Mouse (Mus musculus): ENCODE measurements around the gene Ehbp1.

Ehbp1 gene

DNA sequence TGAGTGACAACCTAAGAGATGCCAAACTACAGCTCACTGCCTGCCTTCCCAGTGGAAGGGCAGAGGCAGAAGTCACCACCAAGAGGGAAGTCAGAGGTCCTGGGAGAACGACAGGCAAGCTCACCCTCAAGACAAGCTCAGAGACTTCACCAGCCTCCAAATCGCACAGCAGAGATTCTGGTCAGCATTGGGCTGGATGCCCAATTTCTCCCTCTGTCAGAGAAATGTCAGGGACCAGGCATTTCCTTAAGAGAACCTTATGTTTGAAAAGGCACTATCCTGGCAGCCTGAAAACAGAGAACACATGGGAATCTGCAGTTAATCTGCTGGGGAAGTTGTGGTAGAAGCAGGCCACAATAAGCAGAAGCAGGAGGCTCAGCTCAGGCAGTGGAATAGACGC is 151.5 kb downstream of the Ehbp1 start:
- peak in 1 of 2 experiments; percentile 10 for DNase-seq

- DNase-seq = no peak
These were observed 152.1 kb downstream of the Ehbp1 start for GRCm38 (mm10) chr11:22189970-22190369.

- no peak for DNase-seq
These were observed 160.3 kb downstream of the Ehbp1 start for GRCm38 (mm10) chr11:22181530-22182501.

DNA sequence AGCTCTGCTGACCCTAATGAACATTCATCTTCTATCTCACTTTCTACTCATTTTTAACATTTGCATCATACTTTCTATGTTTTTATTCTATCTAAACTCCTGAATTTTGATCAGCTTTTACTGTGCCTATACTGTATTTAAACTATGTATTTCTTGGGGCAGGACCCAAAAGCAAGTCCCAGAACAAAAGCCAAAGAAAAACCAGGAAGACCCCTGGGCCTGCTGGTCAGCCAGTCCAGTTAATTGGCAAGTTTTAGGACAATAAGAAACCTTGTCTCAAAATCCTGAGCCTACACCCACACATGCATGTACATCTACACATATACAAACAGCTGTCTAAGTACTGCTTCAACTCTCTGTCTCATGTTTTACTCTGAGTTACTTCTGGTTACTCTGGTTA is 161.9 kb downstream of the Ehbp1 start:
- DNase-seq = no peak

DNA sequence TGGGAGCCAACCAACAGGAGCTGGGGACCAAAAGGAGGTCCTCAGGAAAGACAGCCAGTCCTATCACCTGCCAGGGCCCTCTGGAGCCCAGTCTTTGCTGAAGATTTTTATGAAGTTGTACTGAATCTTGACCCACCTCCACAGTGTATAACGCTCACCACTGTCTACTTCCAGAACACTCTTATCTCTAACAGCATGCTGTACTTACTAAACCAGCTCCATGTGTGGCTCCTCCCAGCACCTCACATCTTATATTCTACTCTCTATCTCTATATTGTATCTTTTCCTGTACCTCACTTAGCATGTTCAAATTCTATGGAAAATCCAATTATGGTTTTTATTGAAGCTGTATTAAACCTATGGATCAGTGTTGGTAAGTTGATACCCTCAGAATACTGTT is 163.5 kb downstream of the Ehbp1 start:
- no peak for DNase-seq

GRCm38 (mm10) chr11:22174311-22174710 is 167.8 kb downstream of the Ehbp1 start:
- DNase-seq = no peak

- no peak for DNase-seq
These were observed 171.0 kb downstream of the Ehbp1 start for GRCm38 (mm10) chr11:22170962-22171638.

DNA sequence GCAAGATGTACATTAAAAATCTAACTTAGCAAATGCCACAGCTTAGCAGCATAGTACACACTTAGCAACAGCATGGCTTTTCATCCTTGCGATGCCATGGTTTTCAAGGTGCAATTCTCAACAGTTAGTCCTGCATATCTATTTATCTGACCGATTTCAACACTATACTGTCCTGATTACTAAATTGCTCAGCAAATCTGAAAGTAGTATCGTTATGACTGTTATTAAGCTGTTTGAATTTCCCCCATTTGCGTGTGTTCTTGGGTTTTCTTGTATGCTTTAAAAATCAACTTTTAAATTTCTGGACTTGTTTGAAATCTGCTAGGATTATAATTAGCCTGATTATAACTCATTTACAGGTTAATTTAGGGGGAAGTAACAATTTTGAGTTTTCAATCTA is 184.2 kb downstream of the Ehbp1 start:
- no peak for DNase-seq

DNA sequence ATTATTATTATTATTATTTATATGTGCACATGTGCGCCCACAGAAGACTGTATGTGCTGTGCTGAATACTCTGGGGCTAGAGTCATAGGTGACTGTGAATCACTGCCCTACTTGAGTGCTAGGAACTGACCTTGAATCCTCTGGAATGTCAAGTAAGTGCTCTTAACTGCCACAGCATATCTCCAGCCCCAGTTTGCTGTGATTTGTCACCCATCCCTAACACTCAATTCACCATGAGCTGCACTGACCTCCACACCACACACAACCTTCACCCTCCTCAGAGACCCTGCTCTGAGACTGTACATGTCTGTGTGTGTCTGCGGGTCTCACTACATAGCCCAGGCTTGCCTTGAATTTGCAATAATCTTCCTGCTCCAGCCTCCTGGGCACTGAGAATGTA is 185.9 kb downstream of the Ehbp1 start:
- no peak for DNase-seq

- DNase-seq = no peak
These were observed 186.6 kb downstream of the Ehbp1 start for GRCm38 (mm10) chr11:22155366-22156095.

DNA sequence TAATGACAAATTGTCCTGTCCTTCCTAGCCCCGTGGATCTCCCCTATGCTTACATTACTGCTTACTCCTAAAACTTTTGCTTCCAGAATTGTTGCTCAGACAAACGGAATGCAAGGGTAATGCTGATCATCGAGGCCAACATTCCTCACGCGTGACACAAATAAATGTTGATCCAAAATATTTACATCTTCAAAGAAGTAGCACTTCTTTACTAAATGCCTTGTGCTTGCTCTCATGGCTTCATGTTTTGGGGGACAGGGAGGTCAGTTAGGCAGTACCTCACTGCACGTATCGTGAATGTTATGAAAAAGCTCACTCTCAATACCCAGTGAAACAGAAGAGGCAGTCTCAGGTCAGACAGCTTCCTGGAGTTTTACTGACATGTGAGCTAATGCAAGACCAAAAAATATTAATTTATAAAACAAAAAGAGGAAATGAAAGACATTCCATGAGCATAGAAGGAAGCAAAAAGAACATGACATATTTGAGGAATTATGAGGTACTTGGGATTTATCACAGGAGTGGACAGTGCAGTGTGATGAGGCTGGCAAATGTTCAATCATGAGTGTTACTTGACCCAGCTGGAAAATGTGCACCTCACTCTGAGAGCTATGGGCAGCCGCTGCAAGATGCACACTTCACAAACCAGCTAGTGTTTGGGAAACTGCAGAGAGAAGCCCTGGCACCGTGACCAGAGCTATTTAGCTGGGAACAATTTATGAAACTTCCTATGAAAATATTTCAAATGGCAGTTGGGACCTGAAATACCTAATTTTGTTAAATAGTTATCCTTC is 187.4 kb downstream of the Ehbp1 start:
- no peak for DNase-seq

- no peak for DNase-seq
These were observed 201.4 kb downstream of the Ehbp1 start for GRCm38 (mm10) chr11:22140737-22141136.

GRCm38 (mm10) chr11:22138466-22138865 is 203.6 kb downstream of the Ehbp1 start:
- DNase-seq = no peak

GRCm38 (mm10) chr11:22125188-22125587 is 216.9 kb downstream of the Ehbp1 start:
- DNase-seq = no peak

- no peak for DNase-seq
These were observed 223.2 kb downstream of the Ehbp1 start for GRCm38 (mm10) chr11:22118853-22119252.

DNA sequence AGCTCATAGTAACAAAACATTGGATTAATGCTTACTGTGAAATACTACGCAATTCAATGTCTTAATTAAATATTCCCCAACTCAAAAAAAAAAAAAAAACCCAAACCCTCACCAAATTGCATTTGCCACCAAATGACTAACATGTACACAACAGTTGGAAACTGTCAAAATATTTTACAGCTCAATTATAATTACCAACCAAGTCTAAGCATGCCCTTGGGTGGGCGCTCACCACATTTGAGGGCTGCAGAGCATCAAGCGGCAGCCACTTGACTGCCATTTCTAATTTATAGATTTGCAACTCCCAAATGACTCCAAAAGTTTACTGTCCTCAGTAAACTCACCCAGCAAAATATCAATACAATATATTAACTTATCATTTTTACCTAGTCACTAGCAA is 229.9 kb downstream of the Ehbp1 start:
- no peak for DNase-seq

- DNase-seq = no peak
These were observed 252.7 kb downstream of the Ehbp1 start for GRCm38 (mm10) chr11:22089346-22089745.

- no peak for DNase-seq
These were observed 278.7 kb downstream of the Ehbp1 start for GRCm38 (mm10) chr11:22063352-22063751.

DNA sequence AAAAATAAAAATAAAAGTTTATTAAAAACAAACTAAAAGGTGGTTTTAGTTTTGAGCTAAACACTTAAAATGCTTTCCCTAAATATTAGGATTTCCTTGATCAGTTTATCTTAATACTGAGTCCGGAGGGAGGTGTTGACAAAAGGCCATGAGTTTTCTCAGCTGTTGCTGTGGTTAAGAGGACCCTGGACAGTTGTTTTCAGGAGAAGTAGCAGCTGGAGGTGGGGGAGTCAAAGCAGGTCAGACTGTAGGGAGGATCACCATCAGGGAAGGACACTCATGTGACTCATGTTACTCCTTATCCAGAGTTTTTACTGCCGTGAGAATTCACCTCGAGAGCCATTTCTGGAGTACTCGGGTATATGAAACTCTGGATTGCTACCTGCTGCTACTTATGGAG is 280.4 kb downstream of the Ehbp1 start:
- no peak for DNase-seq

GRCm38 (mm10) chr11:22057538-22057937 is 284.6 kb downstream of the Ehbp1 start:
- DNase-seq = no peak

- no peak for DNase-seq
These were observed 286.2 kb downstream of the Ehbp1 start for GRCm38 (mm10) chr11:22055908-22056307.

GRCm38 (mm10) chr11:22053034-22053668 is 288.9 kb downstream of the Ehbp1 start:
- no peak for DNase-seq

All from cerebellum, postnatal 36 days (tissue).